Mouse (Mus musculus) urinary bladder, postnatal 36 days (tissue): ENCODE data around the gene 6030458C11Rik.

ENCODE experiments used
- DNase-seq, 2 experiments: peaks; one replicate each; pipeline ENCODE4 v3.0.0; 2022; ENCODE audit warnings: low spot score in 2 of 2, mixed read lengths in 1 of 2

Gene 6030458C11Rik

DNA sequence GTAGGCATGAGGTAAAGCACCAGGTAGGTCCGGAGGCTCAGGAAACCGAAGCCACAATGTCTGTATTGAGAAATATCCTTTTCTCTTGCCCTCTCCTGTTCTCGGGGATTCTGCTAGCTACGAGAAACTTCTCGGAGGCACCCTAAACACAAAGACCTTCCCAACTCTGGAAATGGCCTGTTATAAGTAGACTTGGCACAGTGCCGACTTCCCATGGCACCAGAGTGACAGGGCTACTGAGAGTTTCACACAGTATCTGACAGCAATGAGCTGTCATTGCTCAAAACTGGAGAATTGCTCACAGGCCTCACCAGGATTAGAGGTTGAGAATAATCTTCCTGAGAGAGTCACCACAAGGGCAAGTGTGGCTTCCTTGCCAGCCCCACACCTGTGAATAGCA is 63.7 kb downstream of the 6030458C11Rik start:
- DNase-seq, result no peak

DNA sequence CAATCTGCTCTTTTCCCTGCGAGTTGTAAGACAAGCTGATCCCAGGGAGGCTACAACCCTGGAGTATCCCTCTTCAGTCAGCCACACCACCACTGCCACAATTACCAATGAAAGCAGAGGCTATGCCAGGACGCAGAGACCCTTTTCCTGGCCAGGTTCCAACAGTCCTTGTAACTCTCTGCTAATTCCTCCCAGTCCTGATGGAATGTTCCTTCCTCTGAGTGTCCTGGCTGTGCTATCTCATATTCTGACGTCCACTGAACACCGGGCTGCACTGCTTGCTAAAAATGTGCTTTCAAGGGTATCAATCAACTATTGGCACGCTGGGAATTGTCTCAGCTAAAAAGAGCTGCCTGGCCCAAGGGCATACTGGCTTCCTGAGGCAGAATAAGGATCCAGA is 66.0 kb downstream of the 6030458C11Rik start:
- no peak for DNase-seq
